Mouse (Mus musculus) spleen, adult 2 months (tissue): ENCODE data around the gene Cfap97d1.

Experiments
- CTCF ChIP-seq: fragments of 200-500 bp; IDR thresholded peaks from 2 replicates; pipeline ENCODE4 v1.5.1; 2011; ENCODE audit warnings: mild to moderate bottlenecking, inconsistent platforms; ENCODE audit not compliant: insufficient read depth, insufficient read length, insufficient replicate concordance; ENCODE audit errors: extremely low read depth
- POLR2A ChIP-seq: fragments of 200-500 bp; IDR thresholded peaks from 2 replicates; pipeline ENCODE4 v1.6.1; 2011; ENCODE audit warnings: low read depth, low read length, inconsistent platforms

GRCm38 (mm10) chr11:101998258-101998657 lies 14.2 kb downstream of the Cfap97d1 start:
- no peak for TF ChIP-seq CTCF
- no peak for TF ChIP-seq POLR2A
